Mouse (Mus musculus) midbrain, embryonic 16.5 days (tissue): Measurements from ENCODE around the gene Tspear. TPM values are rescaled to one million over a fixed set of nuclear protein-coding genes. Genes with fewer than 3 reads are reported as not detected.
"Not testable (repeated sequence)": the region's sequence is repeated elsewhere in the genome, so short reads cannot be mapped to it uniquely, and the experiment has no call there.

Source experiments
- ATAC-seq: fragments of 200-750 bp; cut with Nextera tagmentation; 2 replicates; pipeline ENCODE4 v1.8.0; 2017; ENCODE audit warnings: moderate TSS enrichment
- H3K27ac ChIP-seq: fragments of 300-500 bp; sonication (generic); 2 replicates; pipeline ENCODE4 v1.5.1; 2014; ENCODE audit warnings: mild to moderate bottlenecking, low read length, mixed read lengths
- H3K27me3 ChIP-seq: fragments of 300-500 bp; sonication (generic); 2 replicates; pipeline ENCODE4 v1.6.1; 2014; ENCODE audit warnings: low read depth, low read length, mixed read lengths; ENCODE audit not compliant: control insufficient read depth, insufficient read depth
- H3K36me3 ChIP-seq: fragments of 300-500 bp; sonication (generic); 2 replicates; pipeline ENCODE4 v1.6.1; 2014; ENCODE audit warnings: mild to moderate bottlenecking, low read length, moderate library complexity, mixed read lengths; ENCODE audit not compliant: control insufficient read depth, insufficient read depth
- H3K4me1 ChIP-seq: fragments of 300-500 bp; sonication (generic); 2 replicates; pipeline ENCODE4 v1.6.1; 2014; ENCODE audit warnings: mild to moderate bottlenecking, low read length, mixed read lengths; ENCODE audit not compliant: control insufficient read depth, insufficient read depth
- H3K4me2 ChIP-seq: fragments of 300-500 bp; sonication (generic); 2 replicates; pipeline ENCODE4 v1.6.1; 2014; ENCODE audit warnings: mild to moderate bottlenecking, low read length, mixed read lengths
- H3K4me3 ChIP-seq: fragments of 300-500 bp; sonication (generic); 2 replicates; pipeline ENCODE4 v1.5.1; 2014; ENCODE audit warnings: low read depth, mild to moderate bottlenecking, low read length, moderate library complexity, mixed read lengths
- H3K9ac ChIP-seq: fragments of 300-500 bp; sonication (generic); 2 replicates; pipeline ENCODE4 v1.6.1; 2014; ENCODE audit warnings: low read depth, low read length, mixed read lengths
- H3K9me3 ChIP-seq: fragments of 300-500 bp; sonication (generic); replicated peaks from 2 replicates; pipeline ENCODE4 v1.6.1; 2014; ENCODE audit warnings: mild to moderate bottlenecking, low read length, mixed read lengths; ENCODE audit not compliant: control insufficient read depth, poor library complexity, severe bottlenecking
- WGBS: fragments of 180-500 bp; shearing (Covaris S2); extraction: QIAGEN DNeasy Blood & Tissue Kit; methylation state at CpG from one replicate; pipeline ENCODE4 v1.1.7; 2014; 5-methylcytosine and 5-hydroxymethylcytosine counted together
- polyA plus RNA-seq: library from polyadenylated mRNA; unstranded; fragments of >200 nt; fragmentation: Nextera tagmentation; extraction: Ambion mirVana; gene quantifications from 2 replicates; pipeline ENCODE4 v1.2.1, GENCODE M21; 2015

The Tspear gene
- polyA plus RNA-seq, 1 experiment from 2014 or later, result 1.6 TPM

- WGBS, result 64% methylated on average over 3 of the region's 3 CpGs
- H3K27ac ChIP-seq, H3K36me3 ChIP-seq, H3K4me3 ChIP-seq, H3K4me1 ChIP-seq, ATAC-seq, H3K4me2 ChIP-seq, H3K9me3 ChIP-seq: not testable (repeated sequence)
- Histone ChIP-seq H3K27me3 (peaks cover 17% of the 10 kb centered on the region), H3K9ac (0 out of 2 replicates have a peak within 1 kb of the TSS, but pooled peaks have one; percentile 13)
Observed at GRCm38 (mm10) chr10:77690356-77690807, 4.0 kb downstream of the Tspear start, which contains the start of gene Gm19402. Gene Gm19402, minus strand, starts transcription at chr10:77690757.

- Histone ChIP-seq H3K9ac (no peak within 1 kb of the TSS), H3K27me3 (no peaks in the 10 kb centered on the region), H3K36me3 (no peaks in the 10 kb centered on the region), H3K4me2 (no peak within 1 kb of the TSS), H3K4me1 (no peaks in the 10 kb centered on the region), H3K9me3 (no peaks in the 10 kb centered on the region; the same call in 1 of the 2 replicates), H3K4me3 (no peak within 1 kb of the TSS), H3K27ac (no peak within 1 kb of the TSS)
- 45% methylated on average over 4 of the region's 4 CpGs for WGBS
- ATAC-seq, result no peak
Observed at GRCm38 (mm10) chr10:77697133-77697532, 10.8 kb downstream of the Tspear start, which contains the start of gene Gm9508. Gene Gm9508, minus strand, starts transcription at chr10:77697233.

GRCm38 (mm10) chr10:77706326-77706725 is 20.0 kb downstream of the Tspear start, which contains the start of gene Gm10272:
Gene Gm10272, plus strand, starts transcription at chr10:77706626.
- H3K27ac ChIP-seq, result no peak within 1 kb of the TSS
- WGBS, result 92% methylated on average over 1 of the region's 1 CpGs
- ATAC-seq, result no peak
- no peaks in the 10 kb centered on the region for H3K27me3 ChIP-seq
- H3K4me1 ChIP-seq, result no peaks in the 10 kb centered on the region
- H3K4me3 ChIP-seq, result no peak within 1 kb of the TSS
- H3K4me2 ChIP-seq, result no peak within 1 kb of the TSS
- H3K9me3 ChIP-seq, result peaks cover 4% of the 10 kb centered on the region; the same call in 1 of the 2 replicates
- H3K9ac ChIP-seq, result no peak within 1 kb of the TSS
- H3K36me3 ChIP-seq, result no peaks in the 10 kb centered on the region

GRCm38 (mm10) chr10:77709831-77710230 is 23.5 kb downstream of the Tspear start:
- no peak for ATAC-seq
- Histone ChIP-seq H3K4me3 (no peak overlapping the region), H3K4me1 (no peaks in the 10 kb centered on the region), H3K4me2 (no peak overlapping the region), H3K9ac (no peak overlapping the region), H3K9me3 (peaks cover 2% of the 10 kb centered on the region; the same call in 1 of the 2 replicates), H3K27ac (no peak overlapping the region), H3K27me3 (no peaks in the 10 kb centered on the region), H3K36me3 (no peaks in the 10 kb centered on the region)
- 74% methylated on average over 3 of the region's 3 CpGs for WGBS

GRCm38 (mm10) chr10:77711157-77711556 is 24.8 kb downstream of the Tspear start, which contains the start of gene Gm10024:
Gene Gm10024, plus strand, starts transcription at chr10:77711457.
- not testable (repeated sequence) for H3K4me2 ChIP-seq, H3K36me3 ChIP-seq, ATAC-seq, H3K27ac ChIP-seq, H3K4me1 ChIP-seq, H3K4me3 ChIP-seq, H3K9ac ChIP-seq, H3K9me3 ChIP-seq, H3K27me3 ChIP-seq

- H3K4me2 ChIP-seq, result no peak overlapping the region
- WGBS, result 75% methylated on average over 4 of the region's 4 CpGs
- ATAC-seq, result no peak
Observed at GRCm38 (mm10) chr10:77713734-77714133, 27.4 kb downstream of the Tspear start.

GRCm38 (mm10) chr10:77715507-77715906 is 29.1 kb downstream of the Tspear start, which contains the start of gene Gm10142:
Gene Gm10142, plus strand, starts transcription at chr10:77715807.
- no peaks in the 10 kb centered on the region for H3K9me3 ChIP-seq
- H3K27me3 ChIP-seq, result no peaks in the 10 kb centered on the region
- ATAC-seq, result no peak
- H3K36me3 ChIP-seq, result no peaks in the 10 kb centered on the region
- H3K4me1 ChIP-seq, result no peaks in the 10 kb centered on the region
- 92% methylated on average over 1 of the region's 1 CpGs for WGBS
- H3K4me3 ChIP-seq, result no peak within 1 kb of the TSS
- H3K4me2 ChIP-seq, result no peak within 1 kb of the TSS
- H3K9ac ChIP-seq, result no peak within 1 kb of the TSS
- H3K27ac ChIP-seq, result no peak within 1 kb of the TSS

More at GRCm38 (mm10) chr10:77713734-77714133, 27.4 kb downstream of the Tspear start:
- Histone ChIP-seq H3K4me3 (no peak overlapping the region), H3K27ac (no peak overlapping the region), H3K4me1 (no peaks in the 10 kb centered on the region), H3K36me3 (no peaks in the 10 kb centered on the region), H3K9me3 (no peaks in the 10 kb centered on the region), H3K27me3 (no peaks in the 10 kb centered on the region), H3K9ac (no peak overlapping the region)

GRCm38 (mm10) chr10:77720299-77720698 is 33.9 kb downstream of the Tspear start, which contains the start of gene Krtap12-1:
Gene Krtap12-1, plus strand, starts transcription at chr10:77720599.
- not testable (repeated sequence) for H3K4me3 ChIP-seq, H3K27ac ChIP-seq, H3K9ac ChIP-seq, H3K4me1 ChIP-seq, H3K36me3 ChIP-seq, H3K9me3 ChIP-seq, ATAC-seq, H3K27me3 ChIP-seq, H3K4me2 ChIP-seq
- 87% methylated on average over 1 of the region's 1 CpGs for WGBS

GRCm38 (mm10) chr10:77724855-77725254 is 38.5 kb downstream of the Tspear start:
- H3K9ac ChIP-seq, result no peak overlapping the region
- no peak for ATAC-seq
- H3K4me3 ChIP-seq, result no peak overlapping the region
- H3K4me1 ChIP-seq, result no peaks in the 10 kb centered on the region
- H3K36me3 ChIP-seq, result no peaks in the 10 kb centered on the region
- H3K9me3 ChIP-seq, result no peaks in the 10 kb centered on the region
- no peak overlapping the region for H3K27ac ChIP-seq
- H3K4me2 ChIP-seq, result no peak overlapping the region
- no peaks in the 10 kb centered on the region for H3K27me3 ChIP-seq
- 82% methylated on average over 8 of the region's 8 CpGs for WGBS
